Mouse (Mus musculus) thymus, postnatal 25 days (tissue): ENCODE data around the gene Shld2.
"Not testable (repeated sequence)": the region's sequence is repeated elsewhere in the genome, so short reads cannot be mapped to it uniquely, and the experiment has no call there.

ENCODE experiments used
- DNase-seq: peaks from one replicate; pipeline ENCODE4 v3.0.0; 2022

The Shld2 gene

DNA sequence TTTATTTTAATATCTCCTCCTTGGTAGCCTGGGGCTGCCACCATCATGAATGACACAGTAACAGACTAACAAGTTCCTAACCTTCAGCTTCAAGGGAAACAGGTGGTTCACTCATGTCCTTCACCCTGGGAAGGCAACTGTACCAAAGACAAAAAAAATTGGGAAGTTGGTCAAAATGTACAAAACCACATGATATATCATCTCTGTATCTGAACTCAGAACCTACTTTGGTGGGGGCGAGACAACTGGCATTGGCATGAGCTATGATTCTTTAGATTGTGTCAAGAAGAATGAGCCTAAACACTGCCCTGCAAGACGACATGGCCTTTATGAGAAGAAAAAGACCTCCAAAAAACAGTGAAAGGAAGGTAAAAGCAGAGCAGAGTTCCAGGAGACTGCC, 29.5 kb downstream of the Shld2 start:
- no peak for DNase-seq

DNA sequence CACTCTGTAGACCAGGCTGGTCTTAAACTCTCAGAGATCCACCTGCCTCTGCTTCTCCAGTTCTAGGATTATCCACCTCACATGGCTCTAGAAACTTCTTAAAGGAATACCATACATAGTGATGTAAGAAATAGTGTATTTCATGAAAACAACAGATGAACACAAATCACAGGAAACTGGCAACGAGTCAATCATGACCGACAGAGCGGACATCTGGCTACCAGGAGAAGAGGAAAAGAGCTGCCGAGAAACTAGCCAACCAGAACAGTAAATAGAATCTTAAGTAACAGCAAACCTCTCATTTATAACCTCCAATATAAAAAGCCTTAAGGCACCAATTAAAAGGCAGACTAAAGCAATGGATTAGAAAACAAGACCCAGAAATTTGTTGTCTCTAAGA, 30.6 kb downstream of the Shld2 start:
- no peak for DNase-seq

DNA sequence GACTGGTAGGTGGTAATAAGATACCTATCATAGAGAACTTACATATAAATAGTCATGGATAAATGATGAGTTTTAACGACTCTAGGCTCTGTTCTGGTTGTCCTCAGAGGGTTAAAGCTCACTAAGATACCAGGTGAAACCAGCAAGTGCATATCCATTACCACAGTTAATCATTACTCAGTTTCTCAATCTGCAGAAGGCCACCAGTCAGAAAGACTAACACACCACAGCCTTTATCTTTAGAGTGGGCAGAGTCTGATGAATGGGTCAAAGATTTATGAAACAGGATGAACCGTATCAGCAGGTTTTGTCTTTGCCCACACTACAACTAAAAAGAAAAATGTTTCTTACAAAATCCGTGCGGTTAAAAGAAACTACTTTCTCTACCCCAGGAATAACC, 35.1 kb downstream of the Shld2 start:
- DNase-seq: no peak

DNA sequence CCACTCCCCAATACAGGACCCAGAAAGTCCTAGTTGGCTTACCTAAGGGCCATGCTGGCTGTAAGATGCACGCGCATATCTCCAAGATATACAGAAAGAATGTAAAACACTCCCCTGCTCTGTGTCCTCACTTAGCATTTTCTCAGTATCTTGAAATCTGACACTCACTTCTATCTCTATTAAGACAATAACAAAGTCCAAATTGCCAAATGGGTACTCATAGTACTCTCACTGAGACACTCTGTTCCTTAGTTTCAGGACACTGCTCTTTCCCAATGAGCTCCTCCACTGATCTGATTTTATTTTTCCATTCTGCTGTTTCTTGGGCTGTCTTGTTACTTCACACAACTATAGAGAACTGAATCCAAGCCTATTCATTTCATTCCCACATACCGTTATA, 36.2 kb downstream of the Shld2 start:
- DNase-seq: no peak

DNA sequence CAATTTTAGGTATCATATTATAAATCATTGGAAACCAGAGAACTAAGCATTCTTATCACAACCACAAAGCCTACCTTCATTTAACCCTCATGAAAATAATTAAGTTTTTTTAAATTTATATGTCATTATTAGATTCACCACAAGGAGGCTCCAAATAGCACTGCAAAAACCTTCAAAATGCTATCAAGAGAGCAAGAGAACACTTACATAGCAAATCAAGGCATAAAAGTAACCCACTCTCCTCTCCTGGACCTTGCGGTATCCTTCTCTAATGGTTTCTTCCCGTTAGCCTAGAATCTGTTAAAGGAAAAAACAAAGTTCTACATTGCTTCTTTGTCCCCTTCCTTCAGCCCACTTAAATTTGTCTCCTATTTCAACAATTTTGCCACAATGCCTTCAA, 37.0 kb downstream of the Shld2 start:
- no peak for DNase-seq

DNA sequence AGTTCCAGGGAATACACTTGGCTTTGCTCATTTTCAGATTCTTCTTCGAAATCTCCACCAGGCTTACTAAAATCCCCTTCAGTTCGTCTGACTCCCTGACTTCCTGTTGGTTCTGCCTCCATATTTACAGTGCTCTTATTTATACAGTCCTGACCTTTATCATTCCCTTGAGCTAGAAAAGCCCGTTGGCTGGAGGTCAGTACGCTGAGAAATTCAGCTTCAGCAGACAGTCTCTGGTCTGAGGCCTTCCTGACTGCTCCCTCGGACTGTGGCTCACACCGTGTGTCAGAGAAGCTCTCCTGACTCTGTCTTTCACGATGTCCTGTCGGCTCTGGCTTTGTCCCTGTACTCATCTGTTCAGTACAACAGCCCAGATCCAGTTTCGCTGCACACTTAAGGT, 42.2 kb downstream of the Shld2 start:
- no peak for DNase-seq

DNA sequence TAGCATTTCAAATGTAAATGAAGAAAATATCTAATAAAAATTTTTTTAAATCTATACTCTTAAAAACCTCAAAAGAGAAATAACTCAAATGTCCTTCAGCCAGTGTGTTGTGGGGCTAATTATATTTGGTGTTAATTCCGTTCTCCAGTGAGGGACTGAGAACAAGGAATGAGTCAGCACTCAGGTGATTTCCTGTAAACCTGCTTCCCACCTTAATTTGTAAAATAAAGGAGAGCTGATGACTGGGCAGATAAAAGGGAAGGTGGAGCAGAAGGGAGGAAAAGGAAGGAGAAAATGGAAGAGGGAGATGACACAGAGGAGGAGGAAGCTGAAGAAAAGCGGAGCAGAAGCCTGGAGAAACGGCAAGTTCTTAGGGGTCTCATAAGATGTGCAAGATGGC, 51.8 kb downstream of the Shld2 start:
- DNase-seq: not testable (repeated sequence)

DNA sequence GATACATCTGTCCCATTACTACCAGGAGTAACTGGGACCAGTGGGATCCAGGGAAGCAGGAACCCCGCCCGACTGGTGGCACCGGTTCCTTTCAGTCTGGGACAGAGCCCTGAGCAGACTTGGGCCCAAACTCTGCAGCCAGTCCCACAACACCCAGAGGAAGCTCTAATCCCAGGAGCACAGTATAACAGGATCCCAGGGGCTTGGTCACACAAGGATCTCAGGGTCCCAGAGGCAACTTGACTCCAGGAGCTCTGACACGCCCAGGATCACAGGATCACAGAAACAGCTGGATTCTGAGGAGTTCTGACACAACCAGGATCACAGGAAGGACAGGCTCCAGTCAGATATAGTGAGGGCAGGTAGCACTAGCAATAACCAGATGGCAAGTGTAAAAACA, 57.0 kb downstream of the Shld2 start:
- no peak for DNase-seq

DNA sequence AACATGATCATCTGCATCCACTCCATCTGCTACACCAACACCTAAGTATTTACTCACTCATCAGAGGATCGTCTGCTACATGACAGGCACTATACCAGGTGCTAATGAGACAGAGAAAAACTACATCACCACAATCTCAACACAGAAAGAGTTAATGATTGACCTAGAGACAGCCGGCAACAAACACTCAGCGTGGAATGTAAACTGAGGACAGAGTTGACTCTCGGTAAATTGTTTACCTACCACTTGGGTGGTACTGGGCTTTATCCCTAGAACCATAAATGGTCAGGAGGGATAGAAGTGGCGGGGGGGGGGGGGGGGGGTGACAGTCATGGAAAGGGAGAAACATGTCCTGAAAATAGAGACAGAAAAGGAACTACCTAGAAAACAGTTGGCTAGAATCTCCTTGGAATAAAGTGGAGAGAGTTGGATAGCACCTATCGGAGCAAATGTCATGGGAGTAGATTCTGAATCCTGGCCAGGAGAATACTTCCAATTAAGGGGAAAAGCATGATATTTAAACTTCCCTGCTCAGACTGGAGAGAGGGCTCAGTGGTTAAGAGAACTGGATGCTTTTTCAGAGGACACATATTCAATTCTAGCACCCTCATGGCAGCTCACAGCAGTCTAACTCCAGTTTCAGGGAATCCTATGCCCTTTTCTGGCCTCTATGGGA, 57.7 kb downstream of the Shld2 start:
- DNase-seq: no peak

DNA sequence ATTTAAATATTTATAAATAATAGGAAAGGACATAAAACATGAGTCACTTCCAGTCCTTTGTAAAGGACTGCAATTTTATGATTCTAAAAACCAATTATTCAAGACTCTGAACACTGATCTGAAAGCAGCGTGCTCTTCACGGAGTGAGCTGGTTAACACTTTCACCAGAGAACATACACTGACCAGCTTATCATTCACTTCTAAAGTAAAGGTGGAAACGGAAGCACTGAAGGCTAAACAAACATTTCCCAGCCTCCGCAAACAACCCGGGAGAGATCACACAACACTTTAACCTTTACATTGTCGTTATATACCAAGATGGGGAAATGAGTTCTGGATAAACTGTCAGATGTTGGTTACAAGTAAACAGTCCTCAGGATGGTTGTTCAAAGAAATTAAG, 69.6 kb downstream of the Shld2 start:
- no peak for DNase-seq

DNA sequence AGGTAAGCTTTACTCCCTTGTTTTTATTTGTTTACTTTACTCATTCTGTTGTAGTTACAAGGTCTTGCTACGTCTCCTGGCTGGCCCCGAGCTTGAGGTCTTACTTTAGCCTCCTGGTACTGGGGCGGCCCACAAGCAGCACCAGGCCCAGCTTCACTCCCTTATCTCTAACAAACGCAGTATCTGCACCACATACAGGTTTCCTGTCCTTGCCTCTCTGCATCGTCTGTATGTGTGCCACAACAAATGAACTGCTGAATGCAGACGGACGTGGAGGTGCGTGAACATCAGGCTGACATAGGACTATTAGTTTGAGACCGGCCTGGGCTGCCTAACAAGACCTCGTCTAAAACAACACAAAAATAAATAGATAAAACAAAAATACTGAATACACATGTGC, 70.0 kb downstream of the Shld2 start:
- DNase-seq: no peak

DNA sequence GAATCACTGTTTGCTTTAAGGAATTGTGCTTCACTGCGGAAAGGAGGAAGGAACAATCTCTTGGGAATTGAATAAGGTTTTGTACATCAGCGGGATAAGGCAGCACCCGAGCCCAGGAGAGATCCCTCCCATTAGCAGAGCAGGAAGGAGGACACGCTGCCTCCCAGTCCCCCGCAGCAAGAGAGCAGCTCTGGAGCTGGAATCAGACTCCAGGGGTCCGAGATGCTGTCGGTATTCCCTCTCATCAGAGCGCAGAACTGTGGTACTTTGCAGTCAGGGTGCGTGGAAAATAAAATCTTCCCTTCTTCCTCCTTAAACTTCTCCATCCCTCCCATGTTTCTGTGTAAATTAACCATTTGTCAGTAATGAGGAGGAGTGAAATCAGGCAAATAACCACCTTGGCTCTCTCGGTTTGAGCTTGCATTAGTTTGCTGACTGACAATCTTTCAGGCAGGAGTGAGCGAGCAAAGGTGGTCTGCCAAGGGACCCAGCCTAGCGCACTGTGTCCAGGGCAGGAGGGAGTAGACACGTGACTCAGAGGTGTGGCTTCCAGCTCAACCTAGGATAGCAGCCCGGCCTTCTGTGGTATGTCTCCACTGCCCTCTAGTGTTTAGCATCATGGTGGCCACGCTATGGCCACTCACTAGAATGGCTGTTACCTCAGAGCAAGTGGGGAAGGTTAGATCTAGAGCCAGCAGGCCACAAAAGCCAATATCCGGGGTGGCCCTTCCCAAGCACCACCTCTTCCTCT, 75.5 kb downstream of the Shld2 start:
- peak; percentile 2 for DNase-seq

DNA sequence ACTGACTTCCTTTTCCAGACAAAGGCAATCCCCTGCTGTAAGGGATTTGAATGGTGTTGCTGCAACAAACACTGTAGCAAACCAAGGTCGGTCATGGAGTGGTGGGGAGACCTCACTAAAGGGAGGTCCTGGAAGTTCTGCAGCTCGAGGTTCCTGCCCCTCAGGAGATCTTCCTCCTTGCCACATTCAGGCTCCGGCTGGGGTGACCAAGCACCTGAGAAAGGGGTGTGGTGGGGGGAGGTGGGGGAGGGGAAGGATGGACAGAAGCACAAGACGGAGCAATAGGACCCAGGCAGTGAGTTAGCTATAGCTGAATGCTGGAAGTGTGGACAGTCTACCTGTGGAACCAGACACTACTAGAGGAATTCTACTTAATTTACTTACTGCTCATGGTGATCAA, 76.4 kb downstream of the Shld2 start:
- no peak for DNase-seq

DNA sequence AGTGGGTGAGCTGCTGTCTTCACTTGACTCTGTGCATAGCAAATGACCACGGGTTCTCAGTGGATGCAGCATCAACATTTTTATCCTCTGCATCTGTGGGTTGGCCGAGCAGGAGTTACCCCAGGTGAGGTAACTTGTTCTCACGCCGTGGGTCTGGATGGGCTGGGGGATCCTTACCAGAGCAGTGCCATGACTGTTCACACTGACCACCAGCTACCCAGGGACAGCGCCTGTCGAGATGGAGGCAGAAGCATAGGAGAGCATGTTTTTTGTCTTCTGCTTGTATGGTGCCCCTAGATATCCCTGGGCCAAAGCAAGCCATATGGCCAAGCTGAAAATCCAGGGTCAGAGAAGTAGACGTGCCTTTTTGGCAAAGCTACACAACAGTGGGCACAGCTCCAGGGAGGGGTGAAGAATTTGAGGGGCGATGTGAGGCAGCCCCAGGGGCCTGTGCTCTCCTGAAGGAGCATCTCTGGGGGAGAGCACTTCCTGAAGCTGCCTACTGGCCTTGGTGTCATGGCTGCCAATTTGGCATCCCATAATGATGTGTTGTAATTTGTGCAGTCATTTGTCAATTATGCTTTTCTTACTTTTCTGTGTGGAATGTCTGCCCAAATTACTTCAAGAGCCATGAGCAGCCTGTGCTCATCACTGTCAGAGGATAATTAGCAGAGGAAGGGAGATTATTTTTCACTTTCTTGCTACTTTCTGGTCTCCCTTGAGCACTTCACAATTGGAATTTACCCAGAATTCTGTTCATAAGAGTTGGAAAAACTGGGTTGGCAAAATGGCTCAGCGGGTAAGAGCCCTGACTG, 77.2 kb downstream of the Shld2 start:
- DNase-seq: no peak

DNA sequence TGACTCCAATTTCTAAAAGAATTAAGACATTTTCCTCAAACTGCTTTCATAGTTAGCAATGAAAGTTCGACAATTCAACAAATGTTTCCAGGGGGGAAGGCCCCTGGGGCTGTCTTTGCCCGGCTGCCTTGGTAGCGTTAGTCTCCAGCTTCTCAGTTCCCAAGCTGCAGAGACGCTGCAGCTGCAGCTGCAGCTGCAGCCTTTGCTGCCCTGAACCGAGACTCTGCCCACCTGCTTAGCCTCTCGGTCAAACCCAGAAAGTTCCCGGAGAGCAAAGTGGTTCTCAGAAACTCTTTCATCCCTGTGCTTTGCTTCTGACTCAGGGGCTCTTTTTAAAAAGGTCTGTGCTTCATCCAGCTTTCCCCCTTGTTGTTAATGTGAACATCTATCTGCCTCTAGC, 78.0 kb downstream of the Shld2 start:
- no peak for DNase-seq

DNA sequence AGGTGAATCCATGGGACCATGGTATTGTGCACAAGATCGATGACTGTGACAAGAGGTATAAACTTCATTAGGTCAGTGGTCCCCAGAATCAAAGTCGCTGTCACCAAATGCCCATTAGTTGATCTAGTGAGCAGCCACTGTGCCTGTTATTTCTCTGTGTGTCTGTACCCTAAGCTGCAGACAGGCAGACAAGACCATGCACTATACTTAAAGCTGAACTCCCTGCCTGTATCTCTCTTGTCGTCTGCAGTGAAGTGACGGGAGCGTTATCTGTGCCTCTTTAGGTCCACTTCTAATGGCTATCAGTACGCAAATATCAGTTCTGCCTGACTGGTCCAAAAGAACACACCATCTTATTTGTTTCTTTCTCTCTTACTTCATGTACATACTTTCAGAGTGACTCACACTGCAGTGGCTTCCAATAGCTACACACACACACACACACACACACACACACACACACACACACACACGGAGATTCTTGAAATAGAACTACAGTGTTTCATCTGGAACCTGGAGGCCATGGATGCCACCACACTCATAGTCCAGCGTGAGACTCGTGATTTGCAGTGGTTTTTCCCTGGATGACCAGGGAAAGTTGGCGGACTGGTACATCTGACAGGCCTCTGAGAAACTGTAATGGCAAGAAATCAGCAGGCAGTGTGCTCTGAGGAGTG, 81.3 kb downstream of the Shld2 start:
- no peak for DNase-seq

DNA sequence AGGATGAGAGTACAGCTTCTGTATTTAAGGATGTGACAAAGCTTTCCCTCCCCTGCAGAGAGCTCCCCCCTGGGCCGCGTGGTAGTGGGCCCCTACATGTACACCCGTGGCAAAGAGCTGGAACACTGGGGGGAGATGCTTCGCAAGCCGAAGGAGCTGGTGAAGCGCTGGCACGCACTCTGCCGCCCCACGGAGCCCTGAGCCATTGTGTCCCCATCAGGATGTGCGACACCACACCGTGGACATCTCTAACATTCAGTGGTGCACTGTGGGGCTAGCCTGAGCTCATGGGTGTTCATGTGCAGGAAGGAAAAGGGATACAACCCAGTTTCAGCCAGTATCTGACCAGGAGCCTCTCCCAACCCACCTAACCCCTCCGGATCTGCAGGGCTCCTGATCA, 82.3 kb downstream of the Shld2 start:
- DNase-seq: no peak

DNA sequence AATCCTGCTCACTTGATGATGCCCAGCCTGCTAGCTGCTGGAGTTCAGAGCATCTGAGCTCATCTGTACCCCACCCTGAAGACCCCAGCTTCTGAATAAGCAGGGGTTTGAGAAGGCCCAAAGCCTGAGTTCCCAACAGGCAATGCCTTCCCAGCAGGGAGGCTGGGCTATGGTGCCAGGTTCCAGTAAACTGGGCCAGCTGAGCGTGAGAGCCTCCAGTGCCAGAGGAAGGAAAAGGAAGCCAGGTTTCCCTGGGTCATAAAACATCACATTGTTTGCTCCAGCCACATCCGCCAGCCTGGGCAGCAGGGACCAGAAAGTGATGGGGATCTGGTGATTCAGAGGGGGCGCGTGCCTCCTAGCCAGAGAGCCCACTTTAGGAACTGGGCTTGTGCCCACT, 83.7 kb downstream of the Shld2 start:
- no peak for DNase-seq

DNA sequence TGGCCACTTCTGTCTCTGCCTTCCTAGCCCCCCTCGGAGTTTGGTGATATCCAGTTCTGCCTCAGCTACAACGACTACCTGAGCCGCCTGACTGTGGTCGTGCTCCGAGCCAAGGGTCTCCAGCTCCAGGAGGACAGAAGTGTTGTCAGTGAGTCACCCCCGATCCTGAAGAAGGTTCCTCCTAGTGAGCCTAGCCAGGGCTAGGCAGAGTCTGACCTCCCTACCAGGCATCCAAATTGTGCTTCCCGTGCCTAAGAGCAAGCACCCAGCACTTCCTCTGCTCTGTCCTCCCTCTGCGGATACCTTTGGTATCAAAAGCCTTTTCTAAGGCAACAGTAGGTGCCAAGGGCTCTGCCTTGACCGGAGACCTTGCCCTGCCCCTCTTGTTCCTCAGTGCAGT, 84.3 kb downstream of the Shld2 start:
- no peak for DNase-seq

DNA sequence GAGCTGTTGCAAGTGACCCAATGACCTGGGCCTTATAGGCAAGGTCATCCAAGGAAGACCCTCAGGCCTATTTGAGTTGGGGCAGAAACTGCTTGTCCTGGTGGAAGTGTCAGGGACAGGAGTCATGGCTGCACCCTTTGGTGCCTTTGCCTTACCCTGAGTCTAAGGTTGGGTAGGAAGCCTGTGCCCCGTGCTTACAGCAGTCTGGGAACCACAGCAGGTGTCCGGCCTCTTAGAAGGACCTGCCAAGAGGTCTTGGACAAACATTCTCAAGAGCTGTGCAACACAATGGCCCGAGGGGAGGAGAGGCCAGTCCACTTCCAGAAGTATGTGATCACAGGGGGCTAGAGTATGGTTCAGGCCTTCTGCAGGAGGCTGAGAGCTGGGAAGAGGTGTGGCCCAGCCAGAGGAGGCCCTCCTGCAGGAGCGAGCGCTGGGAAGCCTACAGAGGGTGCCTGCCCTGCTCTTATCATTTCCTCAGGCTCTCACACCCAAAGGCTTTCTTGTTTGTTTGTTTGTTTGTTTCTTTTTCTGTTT, 86.9 kb downstream of the Shld2 start:
- DNase-seq: no peak

DNA sequence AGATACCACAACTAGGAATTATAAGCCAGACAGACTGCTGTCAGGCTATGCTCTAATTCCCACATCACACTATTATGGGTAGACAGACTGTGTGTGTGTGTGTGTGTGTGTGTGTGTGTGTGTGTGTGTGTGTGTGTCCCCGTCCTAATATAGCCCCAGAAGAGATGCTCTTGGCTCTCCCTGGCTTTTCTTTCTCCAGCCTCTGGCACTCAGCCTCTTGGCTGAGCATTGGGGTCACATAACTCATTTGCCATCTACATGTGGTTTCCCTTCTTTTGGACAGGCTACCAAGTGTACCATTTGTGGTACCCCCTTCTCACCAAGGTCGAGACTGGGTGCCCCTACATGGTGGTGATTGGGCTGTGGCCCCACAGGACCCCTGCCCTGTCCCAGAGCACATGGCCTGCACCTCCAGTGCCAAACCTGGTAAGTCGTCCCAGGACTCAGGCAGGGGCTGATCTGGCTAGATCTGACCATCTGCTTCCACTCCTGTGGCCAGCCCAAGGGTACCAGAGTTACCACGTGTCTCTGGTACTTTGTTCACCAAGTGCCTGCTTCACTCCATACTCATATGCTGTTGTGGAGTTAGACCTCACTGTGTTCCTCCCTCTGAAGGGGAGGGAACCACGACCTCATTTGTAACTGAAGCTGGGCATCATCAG, 88.7 kb downstream of the Shld2 start:
- no peak for DNase-seq

DNA sequence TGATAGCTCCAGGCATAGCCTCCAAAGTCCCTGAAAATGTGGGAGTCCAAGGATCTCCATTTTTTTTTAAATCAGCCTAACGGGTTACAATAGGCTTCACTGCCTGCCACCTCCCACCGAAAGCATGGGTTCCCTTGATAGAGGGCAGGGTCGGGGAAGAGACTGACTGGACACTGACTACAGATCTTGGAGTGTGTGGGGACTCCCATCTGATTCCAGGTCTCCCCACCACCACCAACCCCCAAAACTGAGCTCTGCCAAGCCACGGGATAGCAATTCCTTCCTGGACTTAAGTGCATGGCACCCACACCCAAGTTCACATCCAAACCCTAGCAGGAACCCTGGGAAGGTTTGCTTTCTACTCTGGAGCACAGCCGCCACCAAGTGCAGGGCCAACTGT, 89.9 kb downstream of the Shld2 start:
- DNase-seq: no peak

DNA sequence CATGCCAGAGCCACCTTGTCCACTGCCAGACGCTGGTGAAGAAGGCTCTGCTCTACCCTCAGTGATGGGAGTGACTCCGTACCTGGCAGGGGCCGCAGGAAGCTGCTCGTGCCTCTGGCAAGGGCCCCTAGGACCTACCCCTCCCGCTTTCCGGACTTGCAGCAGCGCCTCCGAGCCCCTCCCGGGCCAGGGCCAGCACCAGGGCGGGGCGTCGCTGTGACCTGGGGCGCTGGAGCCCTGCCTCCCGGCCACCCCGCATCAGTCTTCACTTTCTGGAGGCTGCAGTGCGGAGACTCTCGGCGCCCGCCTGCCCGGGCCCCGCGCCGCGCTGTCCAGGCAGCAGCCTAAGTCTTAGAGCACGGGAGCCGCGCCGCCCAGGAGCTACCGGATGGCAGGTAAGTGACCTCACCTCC, 90.5 kb downstream of the Shld2 start:
- DNase-seq: no peak
